Mouse (Mus musculus) T-helper 17 cell (primary cell): ENCODE data around the gene 4930404H24Rik.

ENCODE experiments used
- in situ Hi-C, 2 experiments: fragments of 300-600 bp; cut with MboI, MseI; formaldehyde crosslinking; loops; 1 replicate in 1 of 2; 2 replicates in 1 of 2; pipeline ENCODE4 v1.15.1; 2025; ENCODE audit warnings: high pct_unique_total_duplicates in 2 of 2

4930404H24Rik gene

GRCm38 (mm10) chr2:153528571-153529364, 36.2 kb downstream of the 4930404H24Rik start:
- in situ Hi-C loops: loop anchor here in 1 of 2 experiments (10.0 to 25.0 kb wide), 2 partner anchors 56 to 659 kb away; partner anchors contain the start of gene Bpifb1

GRCm38 (mm10) chr2:153529365-153529781, 36.8 kb downstream of the 4930404H24Rik start:
- in situ Hi-C loops: loop anchor here in 1 of 2 experiments (10.0 to 25.0 kb wide), 2 partner anchors 55 to 658 kb away; partner anchors contain the start of gene Bpifb1

- in situ Hi-C loops: loop anchor here in 1 of 2 experiments (5.0 to 25.0 kb wide), 3 partner anchors 48 to 657 kb away; partner anchors contain the start of gene Bpifb1
These were observed 37.6 kb downstream of the 4930404H24Rik start, which contains the start of gene Nol4l for GRCm38 (mm10) chr2:153529931-153530766. Gene Nol4l, minus strand, starts transcription at chr2:153529971.

- in situ Hi-C loops: loop anchor here in 1 of 2 experiments (5.0 to 25.0 kb wide), 2 partner anchors 49 to 656 kb away; partner anchors contain the start of gene Bpifb1
These were observed 38.4 kb downstream of the 4930404H24Rik start for GRCm38 (mm10) chr2:153530948-153531347.

- in situ Hi-C loops: loop anchor here in 1 of 2 experiments (5.0 to 25.0 kb wide), 2 partner anchors 52 to 653 kb away; partner anchors contain the start of gene Bpifb1
These were observed 41.4 kb downstream of the 4930404H24Rik start for GRCm38 (mm10) chr2:153533981-153534380.

- in situ Hi-C loops: loop anchor here in 1 of 2 experiments (25.0 kb wide), 1 partner anchor 648 kb away; the partner anchor contains the start of gene Bpifb1
These were observed 46.3 kb downstream of the 4930404H24Rik start for GRCm38 (mm10) chr2:153538898-153539297.

- in situ Hi-C loops: loop anchor here in 1 of 2 experiments (25.0 kb wide), 1 partner anchor 644 kb away; the partner anchor contains the start of gene Bpifb1
These were observed 50.5 kb downstream of the 4930404H24Rik start for GRCm38 (mm10) chr2:153542936-153543668.
